Mouse (Mus musculus): ENCODE data around the gene Slc29a3. TPM values are rescaled to one million over a fixed set of nuclear protein-coding genes. Genes with fewer than 3 reads are reported as not detected.

The Slc29a3 gene
- 74.1 and 81.6 TPM in 2 replicates for total RNA-seq (2015)
- 25.5 and 32.2 TPM in 2 replicates for total RNA-seq (2017)

DNA sequence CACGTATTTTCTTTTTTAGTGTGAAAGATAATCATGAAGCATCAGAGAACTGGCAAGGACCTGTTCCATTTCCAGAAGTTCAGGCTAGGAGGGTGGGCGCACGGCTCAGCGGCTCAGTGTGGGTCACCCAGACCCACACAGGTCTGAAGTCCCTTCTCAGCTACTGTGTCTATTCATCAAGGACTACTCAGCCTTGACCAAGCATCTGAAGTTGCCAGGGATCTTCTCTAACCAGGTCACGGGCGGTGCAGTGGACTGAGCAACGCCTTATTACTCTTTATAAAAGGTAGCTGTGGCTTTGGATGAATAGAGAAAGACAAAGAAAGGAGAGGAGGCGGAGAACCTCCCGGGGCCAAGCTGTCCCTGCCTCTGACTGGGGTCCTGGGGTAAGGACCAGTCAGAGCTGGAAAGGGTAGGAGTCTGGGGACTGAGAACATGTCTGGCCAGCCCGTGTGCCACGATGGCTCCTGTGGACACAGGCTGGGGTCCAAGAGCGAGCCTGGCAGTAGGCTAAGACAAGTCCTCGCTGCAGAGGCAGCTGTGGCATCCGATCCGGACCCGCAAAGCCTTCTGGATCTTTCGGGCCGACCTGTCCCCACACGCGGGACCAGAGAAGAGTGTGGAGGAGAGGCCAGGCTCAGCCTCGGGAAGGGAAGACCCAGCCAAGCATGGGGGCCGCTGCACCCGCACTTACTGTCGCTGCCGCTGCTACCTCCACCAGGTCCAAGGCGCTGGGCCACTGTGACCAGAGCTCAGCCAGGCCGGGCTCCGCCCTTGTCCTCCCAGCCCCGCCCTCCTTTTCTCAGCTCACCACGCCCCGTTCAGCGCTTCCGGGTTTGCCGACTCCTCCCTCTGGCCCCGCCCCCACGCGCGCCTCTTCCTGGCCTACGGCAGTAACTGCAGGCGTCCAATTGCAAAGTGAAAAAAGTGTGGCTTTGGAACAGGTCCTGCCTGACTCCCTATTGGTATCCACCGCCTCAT, at the start of gene Slc29a3:
TSS of gene Slc29a3 (minus strand) at position 755 of the 981 bp plus-strand sequence.
- ATAC-seq (ENCODE audit: poor library complexity, severe bottlenecking): peak; percentile 96

DNA sequence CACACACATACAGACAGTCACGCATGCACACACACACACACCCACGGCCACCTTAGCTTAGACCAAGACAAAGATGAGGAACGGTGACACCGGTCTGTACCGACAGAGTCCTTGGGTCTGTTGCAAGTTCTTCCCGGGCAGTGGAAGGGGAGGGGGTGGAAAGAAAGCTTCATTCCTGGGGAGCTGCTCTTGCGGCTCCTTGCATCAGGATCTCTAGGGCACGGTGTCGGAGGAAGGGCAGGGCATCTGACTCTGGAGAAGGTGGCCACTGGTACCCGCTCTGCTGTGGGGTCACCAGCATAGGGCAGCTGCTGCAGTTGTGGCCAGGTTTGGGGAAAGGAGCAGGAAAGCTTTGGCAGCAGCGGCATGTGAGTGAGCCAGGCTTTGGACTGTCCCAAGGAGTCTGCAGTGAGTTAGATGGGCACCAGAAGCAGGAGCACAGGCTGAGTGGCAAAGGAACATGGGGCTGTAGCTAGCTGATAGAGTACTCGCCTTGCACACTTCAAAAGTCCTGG, 49.4 kb upstream of the Slc29a3 start:
- no peak for ATAC-seq (ENCODE audit: poor library complexity, severe bottlenecking)

GRCm38 (mm10) chr10:60801168-60801897, 48.7 kb upstream of the Slc29a3 start:
- no peak for ATAC-seq (ENCODE audit: poor library complexity, severe bottlenecking)

DNA sequence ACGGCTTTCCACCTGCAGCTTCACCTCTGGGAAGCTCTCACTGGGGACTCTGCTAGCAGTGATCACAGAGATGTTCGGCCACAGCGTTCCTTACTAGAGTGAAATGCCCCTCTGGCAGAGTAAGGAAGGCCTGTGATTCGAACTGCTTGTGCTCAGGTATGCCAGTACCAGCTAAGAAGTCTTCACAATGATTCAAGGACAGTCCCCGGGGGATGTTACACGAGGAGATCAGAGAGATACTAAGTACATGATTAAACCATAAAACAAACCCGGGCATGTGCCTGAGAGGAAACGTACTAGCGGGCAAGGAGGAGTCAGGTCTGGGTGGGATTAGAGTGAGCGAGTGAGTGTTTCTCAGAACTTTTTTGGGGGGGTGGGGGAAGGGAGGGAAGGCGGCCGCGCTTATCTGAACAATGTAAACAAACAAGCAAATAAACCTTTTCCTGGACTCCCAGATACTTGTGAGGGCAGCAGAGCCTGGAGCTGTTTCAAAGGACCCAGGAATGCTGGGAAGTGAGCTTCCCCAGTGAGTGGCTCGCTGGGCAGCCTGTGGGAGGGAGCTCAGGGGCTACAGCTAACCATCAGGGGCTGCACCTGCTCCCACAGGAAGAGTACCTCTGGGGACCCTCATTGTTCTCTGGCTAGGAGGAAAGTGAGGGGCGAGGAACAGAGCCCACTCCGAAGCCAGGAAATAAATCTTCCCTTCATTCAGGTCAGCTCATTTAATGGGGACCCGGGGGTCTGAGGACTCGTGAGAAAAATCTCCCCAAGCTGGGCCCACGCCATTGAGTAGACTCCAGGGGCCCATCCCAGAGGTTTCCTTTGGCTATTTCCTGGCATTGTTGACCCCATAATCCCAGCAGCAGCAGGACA, 47.9 kb upstream of the Slc29a3 start:
- no peak for ATAC-seq (ENCODE audit: poor library complexity, severe bottlenecking)

- ATAC-seq (ENCODE audit: poor library complexity, severe bottlenecking): no peak
Observed at GRCm38 (mm10) chr10:60797682-60798422, 45.3 kb upstream of the Slc29a3 start.

- no peak for ATAC-seq (ENCODE audit: poor library complexity, severe bottlenecking)
Observed at GRCm38 (mm10) chr10:60796474-60796873, 43.9 kb upstream of the Slc29a3 start.

DNA sequence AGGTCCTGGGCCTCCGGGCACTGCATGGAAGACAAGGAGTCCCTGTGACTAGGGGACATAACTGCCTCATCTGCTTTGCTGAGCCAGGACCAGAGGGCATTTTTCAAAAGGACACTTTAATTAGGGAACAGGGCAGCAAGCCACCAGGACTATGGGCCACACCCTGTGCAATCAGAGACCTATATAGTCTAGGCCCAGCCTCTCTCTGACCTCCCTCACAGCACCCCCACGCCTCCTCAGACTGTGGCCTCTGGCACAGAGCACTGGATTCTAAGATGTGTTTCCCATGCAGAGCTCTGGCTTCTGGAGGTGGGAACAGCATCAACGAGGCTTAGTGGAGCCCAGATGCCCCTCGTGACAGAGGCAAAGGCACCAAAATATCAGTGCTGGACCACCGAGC, 43.4 kb upstream of the Slc29a3 start:
- no peak for ATAC-seq (ENCODE audit: poor library complexity, severe bottlenecking)

- no peak for ATAC-seq (ENCODE audit: poor library complexity, severe bottlenecking)
Observed at GRCm38 (mm10) chr10:60794792-60795191, 42.2 kb upstream of the Slc29a3 start.

GRCm38 (mm10) chr10:60794374-60794773, 41.8 kb upstream of the Slc29a3 start:
- ATAC-seq (ENCODE audit: poor library complexity, severe bottlenecking): no peak

GRCm38 (mm10) chr10:60792841-60793240, 40.2 kb upstream of the Slc29a3 start:
- ATAC-seq (ENCODE audit: poor library complexity, severe bottlenecking): no peak

- ATAC-seq (ENCODE audit: poor library complexity, severe bottlenecking): no peak
Observed at GRCm38 (mm10) chr10:60792365-60792764, 39.8 kb upstream of the Slc29a3 start.

- no peak for ATAC-seq (ENCODE audit: poor library complexity, severe bottlenecking)
Observed at GRCm38 (mm10) chr10:60790912-60791311, 38.3 kb upstream of the Slc29a3 start.

DNA sequence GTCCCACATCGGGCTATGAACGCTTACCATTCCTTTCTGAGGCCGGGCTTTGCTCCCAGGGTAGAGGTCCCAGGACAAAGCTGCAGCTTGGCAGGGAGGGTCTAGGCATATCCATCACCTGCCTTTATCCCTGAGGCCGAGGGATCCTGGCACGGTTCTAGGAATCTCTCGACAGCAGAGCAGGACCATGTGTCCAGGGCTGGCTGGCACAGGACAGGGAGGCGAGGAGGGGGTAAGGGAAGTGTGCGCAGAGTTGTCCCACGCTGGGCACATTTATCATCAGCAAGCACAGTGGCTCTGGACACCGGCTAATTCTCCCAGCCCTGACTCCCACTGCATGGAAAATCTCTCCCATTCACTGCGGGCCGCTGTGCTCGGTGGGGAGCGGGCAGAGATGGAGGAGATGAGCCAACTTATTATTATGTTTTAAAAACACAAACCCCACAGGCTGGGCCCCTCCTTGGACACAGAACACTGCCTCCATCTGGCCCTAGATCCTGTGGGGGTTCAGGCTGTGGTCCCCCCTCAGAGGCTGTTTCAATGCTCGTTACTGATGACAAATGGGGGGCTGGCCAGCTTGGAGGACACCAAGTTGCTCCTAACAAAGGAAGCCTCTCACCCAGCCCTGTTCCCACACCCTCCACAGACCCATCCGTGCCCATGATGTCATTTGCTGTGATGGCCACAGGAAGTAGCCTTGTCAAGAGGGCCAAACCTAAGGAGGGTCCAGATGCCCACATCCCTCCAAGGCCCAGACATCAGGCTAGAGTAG, 34.9 kb upstream of the Slc29a3 start:
- ATAC-seq (ENCODE audit: poor library complexity, severe bottlenecking): no peak

- no peak for ATAC-seq (ENCODE audit: poor library complexity, severe bottlenecking)
Observed at GRCm38 (mm10) chr10:60783608-60784007, 31.0 kb upstream of the Slc29a3 start.

- ATAC-seq (ENCODE audit: poor library complexity, severe bottlenecking): peak; percentile 82
Observed at GRCm38 (mm10) chr10:60779628-60780027, 27.0 kb upstream of the Slc29a3 start.

DNA sequence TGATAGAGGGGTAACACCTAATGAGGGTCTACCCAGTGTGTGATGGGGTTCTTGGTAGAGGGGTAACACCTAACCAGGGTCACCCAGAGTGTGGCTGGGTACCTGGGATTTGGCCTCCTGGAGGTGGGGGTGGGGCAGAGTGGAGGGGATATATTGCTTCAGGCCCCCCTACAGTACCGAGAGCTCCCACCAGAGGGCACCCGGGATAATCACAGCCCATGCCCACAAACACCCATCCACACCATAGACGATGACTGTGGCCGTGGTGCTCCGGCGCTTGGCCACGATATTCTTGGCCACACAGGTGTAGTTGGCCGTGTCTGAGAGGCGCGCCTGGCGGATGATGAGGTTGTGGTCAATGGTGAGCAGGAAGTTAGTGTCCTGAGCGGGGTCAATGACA, 25.9 kb upstream of the Slc29a3 start:
- ATAC-seq (ENCODE audit: poor library complexity, severe bottlenecking): 0 out of 2 replicates have a peak, but pooled peaks have one; percentile 31

- no peak for ATAC-seq (ENCODE audit: poor library complexity, severe bottlenecking)
Observed at GRCm38 (mm10) chr10:60775473-60775872, 22.9 kb upstream of the Slc29a3 start.

GRCm38 (mm10) chr10:60774616-60775015, 22.0 kb upstream of the Slc29a3 start:
- no peak for ATAC-seq (ENCODE audit: poor library complexity, severe bottlenecking)

GRCm38 (mm10) chr10:60770855-60771254, 18.3 kb upstream of the Slc29a3 start:
- no peak for ATAC-seq (ENCODE audit: poor library complexity, severe bottlenecking)
